ENCODE assay signal across 24 mouse cellular contexts in genomic region chr19:6876799-6877198, GRCm38 (mm10). TPM values are rescaled to one million over a fixed set of nuclear protein-coding genes. Genes with fewer than 3 reads are reported as not detected.
DNase-seq lines count a peak whose midpoint lies in the region; ATAC-seq and TF ChIP-seq lines count a peak whose summit lies in the region.
"Had no signal": no experiment of that assay in that cellular context is flagged by ENCODE, and none has a peak within 500 bp of the region (broad histone marks: within the 10 kb centered on the region; RNA-seq: fewer than 3 reads in every experiment).

No protein-coding gene starts in this region.

- in situ Hi-C loops in CH12.LX (cut with MboI; ENCODE audit: low pct_ligation_motif_present, low pct_unique_long_range_greater_than_20kb, low sequenced_read_pairs) = no loop called here

- TF ChIP-seq CTCF in CH12.LX (conservative IDR thresholded peaks at IDR 0.05 in 1 of 2, IDR thresholded peaks at IDR 0.05 in 1 of 2; ENCODE audit: low read depth in 2 of 2, low read length in 2 of 2) = no peak
- TF ChIP-seq CTCF in bone marrow macrophage, adult 2 months (IDR thresholded peaks at IDR 0.05; ENCODE audit: low read depth, low read length) = no peak

- peak; percentile 45 for DNase-seq in heart, adult 11 months
- no peak for DNase-seq in CH12.LX (ENCODE audit: extremely low read depth)
- no peak for DNase-seq in layer of hippocampus, postnatal 14 days (ENCODE audit: low spot score in 2 of 2)
- no peak for DNase-seq in cerebellum, adult 9-10 months
- DNase-seq in ovary, adult 18-20 months (ENCODE audit: low spot score) = no peak
- DNase-seq: cerebellum, adult 2 months; forebrain, postnatal 0 days; gastrocnemius, postnatal 25 days; heart, adult 2 months; kidney, adult 11 months; left cerebral cortex, postnatal 4 days; lung, adult 2 months; lung, postnatal 36 days; thymus, adult 18-20 months; thymus, postnatal 36 days had no signal

- H3ac ChIP-seq in myocyte (ENCODE audit: control insufficient read depth, insufficient read length) = no peak overlapping the region

- TF ChIP-seq RAD21 in CH12.LX (IDR thresholded peaks at IDR 0.05; ENCODE audit: low read depth, low read length) = no peak

- H3K27ac ChIP-seq in heart, embryonic 12.5 days (ENCODE audit: poor library complexity, severe bottlenecking) = no peak overlapping the region
- H3K27ac ChIP-seq in CH12.LX (ENCODE audit: insufficient read depth, low read depth) = no peak overlapping the region
- peak overlapping the region; percentile 10; the same call in 1 of the 2 replicates for H3K27ac ChIP-seq in bone marrow macrophage, adult 2 months (ENCODE audit: insufficient read depth, low read depth, low read length)
- H3K27ac ChIP-seq: embryonic facial prominence, embryonic 10.5 days; heart, adult 2 months; hindbrain, embryonic 13.5 days; limb, embryonic 15.5 days; midbrain, embryonic 15.5 days; neural tube, embryonic 13.5 days; stomach, embryonic 15.5 days had no signal

- H3K79me2 ChIP-seq in CH12.LX (replicated peaks; ENCODE audit: control insufficient read depth, extremely low read depth, insufficient read depth, poor library complexity, severe bottlenecking) (no peaks in the 10 kb centered on the region), myocyte (ENCODE audit: control insufficient read depth, insufficient read depth) (no peaks in the 10 kb centered on the region)

- H3K27me3 ChIP-seq in heart, embryonic 12.5 days (replicated peaks) = no peaks in the 10 kb centered on the region
- H3K27me3 ChIP-seq in CH12.LX (replicated peaks) (no peaks in the 10 kb centered on the region), myocyte (ENCODE audit: control insufficient read depth, insufficient read depth, insufficient read length) (no peaks in the 10 kb centered on the region)
- H3K27me3 ChIP-seq: hindbrain, embryonic 13.5 days; limb, embryonic 15.5 days; midbrain, embryonic 15.5 days; neural tube, embryonic 13.5 days; stomach, embryonic 15.5 days had no signal

- dilution Hi-C loops in CH12.LX (cut with MboI; ENCODE audit: extremely low pct_ligation_motif_present, extremely low pct_unique_long_range_greater_than_20kb, low sequenced_read_pairs) = no loop called here

- no peaks in the 10 kb centered on the region for H3K4me1 ChIP-seq in heart, embryonic 12.5 days (replicated peaks)
- peaks cover 6 to 12% of the 10 kb centered on the region in 2 experiments for H3K4me1 ChIP-seq in CH12.LX (ENCODE audit: control insufficient read depth in 1 of 2, insufficient read depth in 2 of 2)
- peaks cover 24% of the 10 kb centered on the region for H3K4me1 ChIP-seq in bone marrow macrophage, adult 2 months (ENCODE audit: control insufficient read depth, insufficient read depth, low read length)
- H3K4me1 ChIP-seq: embryonic facial prominence, embryonic 10.5 days; hindbrain, embryonic 13.5 days; limb, embryonic 15.5 days; midbrain, embryonic 15.5 days; neural tube, embryonic 13.5 days had no signal

- H3K4me3 ChIP-seq in heart, embryonic 12.5 days = no peak overlapping the region
- H3K4me3 ChIP-seq in CH12.LX (replicated peaks in 1 of 3; ENCODE audit: low read depth in 2 of 3, low read length in 2 of 3, poor library complexity in 1 of 3) (no peak overlapping the region), myocyte (no peak overlapping the region)
- H3K4me3 ChIP-seq in bone marrow macrophage, adult 2 months (ENCODE audit: insufficient read depth, low read length) = no peak overlapping the region
- H3K4me3 ChIP-seq: embryonic facial prominence, embryonic 10.5 days; heart, adult 2 months; hindbrain, embryonic 13.5 days; limb, embryonic 15.5 days; midbrain, embryonic 15.5 days; neural tube, embryonic 13.5 days; stomach, embryonic 15.5 days had no signal

- H3K9me3 ChIP-seq in heart, embryonic 12.5 days (replicated peaks) = peaks cover 8% of the 10 kb centered on the region; the same call in 1 of the 2 replicates
- peaks cover 2% of the 10 kb centered on the region for H3K9me3 ChIP-seq in CH12.LX (replicated peaks; ENCODE audit: low read length)
- H3K9me3 ChIP-seq: limb, embryonic 15.5 days; stomach, embryonic 15.5 days had no signal

- no peaks in the 10 kb centered on the region for H3K36me3 ChIP-seq in heart, embryonic 12.5 days
- H3K36me3 ChIP-seq in CH12.LX (replicated peaks in 1 of 2; ENCODE audit: control insufficient read depth in 1 of 2, insufficient read depth in 1 of 2, low read length in 1 of 2) = no peaks in the 10 kb centered on the region
- H3K36me3 ChIP-seq in myocyte (ENCODE audit: control insufficient read depth, insufficient read depth) = no peaks in the 10 kb centered on the region
- H3K36me3 ChIP-seq: embryonic facial prominence, embryonic 10.5 days; hindbrain, embryonic 13.5 days; limb, embryonic 15.5 days; midbrain, embryonic 15.5 days; neural tube, embryonic 13.5 days; stomach, embryonic 15.5 days had no signal

- H3K4me2 ChIP-seq in heart, embryonic 12.5 days = no peak overlapping the region
- H3K4me2 ChIP-seq in CH12.LX (ENCODE audit: insufficient read depth, low read depth, poor library complexity, severe bottlenecking) = no peak overlapping the region
- peak overlapping the region; percentile 69 for H3K4me2 ChIP-seq in myocyte (ENCODE audit: low read depth)
- H3K4me2 ChIP-seq: hindbrain, embryonic 13.5 days; limb, embryonic 15.5 days; midbrain, embryonic 15.5 days; neural tube, embryonic 13.5 days; stomach, embryonic 15.5 days had no signal

- no peak for TF ChIP-seq EP300 in CH12.LX (IDR thresholded peaks at IDR 0.05; ENCODE audit: low read length)

- ATAC-seq in heart, embryonic 12.5 days (ENCODE audit: insufficient number of reproducible peaks, low FRiP score) = no peak
- ATAC-seq: forebrain, postnatal 0 days; midbrain, embryonic 15.5 days had no signal

- no peak overlapping the region for H3K9ac ChIP-seq in heart, embryonic 12.5 days
- no peak overlapping the region for H3K9ac ChIP-seq in CH12.LX (ENCODE audit: insufficient read depth, low read depth)
- H3K9ac ChIP-seq: forebrain, postnatal 0 days; hindbrain, embryonic 13.5 days; limb, embryonic 15.5 days; midbrain, embryonic 15.5 days; neural tube, embryonic 13.5 days; stomach, embryonic 15.5 days had no signal

- TF ChIP-seq POLR2A in CH12.LX (IDR thresholded peaks at IDR 0.05; ENCODE audit: low read depth, low read length) (no peak), myocyte (IDR thresholded peaks at IDR 0.05; ENCODE audit: insufficient read length, low read depth) (no peak)
- TF ChIP-seq POLR2A in bone marrow macrophage, adult 2 months (IDR thresholded peaks at IDR 0.05; ENCODE audit: borderline replicate concordance, low read depth, low read length) = no peak

TF ChIP-seq in CH12.LX, 34 proteins besides CTCF, POLR2A, EP300 and RAD21:
- TF ChIP-seq ZC3H11A (IDR thresholded peaks at IDR 0.05; ENCODE audit: low read depth, low read length) (no peak), USF2 (conservative IDR thresholded peaks at IDR 0.05; ENCODE audit: low read depth, low read length) (peak; percentile 27; the same call in 1 of the 2 replicates)

TF ChIP-seq in myocyte, 11 proteins besides CTCF, POLR2A, EP300 and RAD21 (continues in another document):
- no peak for TF ChIP-seq E2F4 (IDR thresholded peaks at IDR 0.05; ENCODE audit: insufficient read depth)
- TF ChIP-seq MYOG (IDR thresholded peaks at IDR 0.05; ENCODE audit: control insufficient read depth in 1 of 3, insufficient read depth in 1 of 3, insufficient read length in 2 of 3, low read depth in 2 of 3) = no peak
- no peak for TF ChIP-seq TCF3 (IDR thresholded peaks at IDR 0.05; ENCODE audit: insufficient read length, low read depth)
- TF ChIP-seq MAX (IDR thresholded peaks at IDR 0.05; ENCODE audit: low read depth) = no peak

RNA-seq across cellular contexts. Expression of gene Ccdc88b, which starts 18.8 kb away (rescaled TPM):
- 0.47 and 0.55 TPM in 2 replicates for polyA plus RNA-seq in heart, embryonic 12.5 days (2016; fragmentation: Nextera tagmentation; extraction: Ambion mirVana)
- total RNA-seq in CH12.LX (2012; rRNA removed) (57.0 and 76.4 TPM in 2 replicates), CH12.LX (2014; rRNA removed) (19.3 and 20.5 TPM in 2 replicates)
- polyA plus RNA-seq in CH12.LX (2012; ENCODE audit: insufficient read length, low read depth) (53.0 and 56.4 TPM in 2 replicates), myocyte (2012; fragmentation: generic; extraction: Trizol) (0.23 TPM)
- polyA plus RNA-seq in bone marrow macrophage, adult 2 months (2012; ENCODE audit: insufficient read depth, insufficient read length, missing spikeins) = 31.8 and 33.2 TPM in 2 replicates
- total RNA-seq in layer of hippocampus, postnatal 14 days (2021) = 1 to 10 TPM; 4.1 to 5.8 TPM

RNA-seq across cellular contexts. Expression of gene Trmt112, which starts 32.7 kb away (rescaled TPM):
- 85.9 and 92.9 TPM in 2 replicates for polyA plus RNA-seq in heart, embryonic 12.5 days (2016; fragmentation: Nextera tagmentation; extraction: Ambion mirVana)
- 191 and 198 TPM in 2 replicates for total RNA-seq in CH12.LX (2012; rRNA removed)
- 89.5 and 97.9 TPM in 2 replicates for total RNA-seq in CH12.LX (2014; rRNA removed)
- polyA plus RNA-seq in CH12.LX (2012; ENCODE audit: insufficient read length, low read depth) = 158 and 212 TPM in 2 replicates
- polyA plus RNA-seq in bone marrow macrophage, adult 2 months (2012; ENCODE audit: insufficient read depth, insufficient read length, missing spikeins) = 71.2 and 82.0 TPM in 2 replicates
- polyA plus RNA-seq in myocyte (2012; fragmentation: generic; extraction: Trizol) = 281 TPM
- total RNA-seq in layer of hippocampus, postnatal 14 days (2021) = 10 to 100 TPM; 39.7 to 42.4 TPM

RNA-seq across cellular contexts. Expression of gene Prdx5, which starts 33.1 kb away (rescaled TPM):
- polyA plus RNA-seq in heart, embryonic 12.5 days (2016; fragmentation: Nextera tagmentation; extraction: Ambion mirVana) = 202 and 218 TPM in 2 replicates
- total RNA-seq in CH12.LX (2012; rRNA removed) (72.6 and 74.8 TPM in 2 replicates), CH12.LX (2014; rRNA removed) (77.2 and 83.5 TPM in 2 replicates)
- polyA plus RNA-seq in CH12.LX (2012; ENCODE audit: insufficient read length, low read depth) (137 TPM in 2 replicates), myocyte (2012; fragmentation: generic; extraction: Trizol) (276 TPM)
- 349 and 382 TPM in 2 replicates for polyA plus RNA-seq in bone marrow macrophage, adult 2 months (2012; ENCODE audit: insufficient read depth, insufficient read length, missing spikeins)
- total RNA-seq in layer of hippocampus, postnatal 14 days (2021) = 100 to 1,000 TPM; 377 to 396 TPM

RNA-seq across cellular contexts. Expression of gene Rps6ka4, which starts 36.4 kb away (rescaled TPM):
- polyA plus RNA-seq in heart, embryonic 12.5 days (2016; fragmentation: Nextera tagmentation; extraction: Ambion mirVana) = 14.8 and 19.3 TPM in 2 replicates
- 7.8 and 9.8 TPM in 2 replicates for total RNA-seq in CH12.LX (2012; rRNA removed)
- 6.5 and 6.6 TPM in 2 replicates for total RNA-seq in CH12.LX (2014; rRNA removed)
- polyA plus RNA-seq in CH12.LX (2012; ENCODE audit: insufficient read length, low read depth) = 14.0 and 18.3 TPM in 2 replicates
- polyA plus RNA-seq in bone marrow macrophage, adult 2 months (2012; ENCODE audit: insufficient read depth, insufficient read length, missing spikeins) = 17.9 and 20.5 TPM in 2 replicates
- polyA plus RNA-seq in myocyte (2012; fragmentation: generic; extraction: Trizol) = 47.6 TPM
- 10 to 100 TPM; 27.9 to 30.6 TPM for total RNA-seq in layer of hippocampus, postnatal 14 days (2021)

RNA-seq across cellular contexts. Expression of gene Esrra, which starts 44.8 kb away (rescaled TPM):
- polyA plus RNA-seq in heart, embryonic 12.5 days (2016; fragmentation: Nextera tagmentation; extraction: Ambion mirVana) = 27.4 and 30.2 TPM in 2 replicates
- total RNA-seq in CH12.LX (2012; rRNA removed) (23.5 and 28.7 TPM in 2 replicates), CH12.LX (2014; rRNA removed) (13.4 and 13.6 TPM in 2 replicates)
- polyA plus RNA-seq in CH12.LX (2012; ENCODE audit: insufficient read length, low read depth) (15.6 and 17.7 TPM in 2 replicates), myocyte (2012; fragmentation: generic; extraction: Trizol) (52.7 TPM)
- 35.3 and 41.6 TPM in 2 replicates for polyA plus RNA-seq in bone marrow macrophage, adult 2 months (2012; ENCODE audit: insufficient read depth, insufficient read length, missing spikeins)
- total RNA-seq in layer of hippocampus, postnatal 14 days (2021) = 10 to 100 TPM; 52.6 to 59.2 TPM

Comparison
In these comparisons a context has a peak if more than half of its experiments do, and no peak if none do; other contexts are left out.
1. RNA of gene Ccdc88b, which starts 18.8 kb away (polyA plus RNA-seq): 53.0 to 56.4 TPM in CH12.LX and 31.8 to 33.2 TPM in bone marrow macrophage, adult 2 months; 0.47 to 0.55 TPM in heart, embryonic 12.5 days and 0.23 TPM in myocyte (single experiment); every median in the first group is over 10 times any median in the second.